In genomic region chr5:120579211-120579897, GRCm38 (mm10) we compare ENCODE assay signal across 8 mouse cellular contexts. TPM values are rescaled to one million over a fixed set of nuclear protein-coding genes. Genes with fewer than 3 reads are reported as not detected.
DNase-seq lines count a peak whose midpoint lies in the region; ATAC-seq and TF ChIP-seq lines count a peak whose summit lies in the region.

No protein-coding gene starts in this region.

- intact Hi-C loops in heart, postnatal 25 days (cut with DNase I) = no loop called here

- no peak for ATAC-seq in forebrain, embryonic 12.5 days (ENCODE audit: low FRiP score)
- ATAC-seq in limb, embryonic 11.5 days (ENCODE audit: insufficient number of reproducible peaks, low FRiP score, low TSS enrichment, low read depth) = no peak; the same call in 1 of the 2 replicates
- peak; percentile 68 for ATAC-seq in neural tube, embryonic 13.5 days (ENCODE audit: low read depth)

- H3K4me2 ChIP-seq in forebrain, embryonic 12.5 days = no peak overlapping the region
- no peak overlapping the region; the same call in 1 of the 2 replicates for H3K4me2 ChIP-seq in limb, embryonic 11.5 days (ENCODE audit: low read depth, severe bottlenecking)
- peak overlapping the region; percentile 15 for H3K4me2 ChIP-seq in neural tube, embryonic 13.5 days

- peaks cover 64% of the 10 kb centered on the region for H3K4me1 ChIP-seq in E14TG2a.4 (replicated peaks; ENCODE audit: low read depth, low read length)
- H3K4me1 ChIP-seq in forebrain, embryonic 12.5 days = peaks cover 30% of the 10 kb centered on the region
- peaks cover 41% of the 10 kb centered on the region for H3K4me1 ChIP-seq in limb, embryonic 11.5 days (ENCODE audit: control insufficient read depth, insufficient read depth, low read length)
- H3K4me1 ChIP-seq in neural tube, embryonic 13.5 days (replicated peaks) = peaks cover 69% of the 10 kb centered on the region

- H3K9me3 ChIP-seq in E14TG2a.4 (ENCODE audit: low read length) = no peaks in the 10 kb centered on the region
- H3K9me3 ChIP-seq in forebrain, embryonic 12.5 days = no peaks in the 10 kb centered on the region
- no peaks in the 10 kb centered on the region for H3K9me3 ChIP-seq in limb, embryonic 11.5 days (ENCODE audit: control insufficient read depth, low read length)
- H3K9me3 ChIP-seq in neural tube, embryonic 13.5 days = no peaks in the 10 kb centered on the region

- TF ChIP-seq CTCF in E14TG2a.4 (conservative IDR thresholded peaks at IDR 0.05; ENCODE audit: low read length) = no peak

- no peak overlapping the region for H3K9ac ChIP-seq in forebrain, embryonic 12.5 days
- H3K9ac ChIP-seq in limb, embryonic 11.5 days (ENCODE audit: low read length) = no peak overlapping the region
- H3K9ac ChIP-seq in neural tube, embryonic 13.5 days = peak overlapping the region; percentile 31

- peaks cover 24% of the 10 kb centered on the region for H3K36me3 ChIP-seq in E14TG2a.4 (ENCODE audit: insufficient read depth, low read length)
- peaks cover 18% of the 10 kb centered on the region for H3K36me3 ChIP-seq in forebrain, embryonic 12.5 days (replicated peaks)
- H3K36me3 ChIP-seq in limb, embryonic 11.5 days (ENCODE audit: control insufficient read depth, insufficient read depth, low read length) = peaks cover 6% of the 10 kb centered on the region
- H3K36me3 ChIP-seq in neural tube, embryonic 13.5 days = peaks cover 25% of the 10 kb centered on the region

- peak overlapping the region; percentile 60 for H3K4me3 ChIP-seq in E14TG2a.4 (replicated peaks; ENCODE audit: low read length)
- no peak overlapping the region for H3K4me3 ChIP-seq in forebrain, embryonic 12.5 days (replicated peaks)
- no peak overlapping the region for H3K4me3 ChIP-seq in limb, embryonic 11.5 days (ENCODE audit: low read depth, low read length)
- H3K4me3 ChIP-seq in neural tube, embryonic 13.5 days = no peak overlapping the region

- DNase-seq in 3134 (ENCODE audit: extremely low read depth, insufficient read length, low spot score) = peak; percentile 82
- DNase-seq in heart, postnatal 25 days (ENCODE audit: low spot score) = peak; percentile 58
- peak; percentile 58 for DNase-seq in limb, embryonic 11.5 days (ENCODE audit: low spot score)
- DNase-seq in layer of hippocampus, adult 18-20 months (ENCODE audit: low spot score in 2 of 2) = no peak
- DNase-seq in right cerebral cortex, postnatal 14 days = no peak

- WGBS in forebrain, embryonic 12.5 days = 82% methylated on average over 26 of the region's 26 CpGs
- WGBS in limb, embryonic 11.5 days = 34% methylated on average over 26 of the region's 26 CpGs
- 31% methylated on average over 26 of the region's 26 CpGs for WGBS in neural tube, embryonic 13.5 days

- H3K27me3 ChIP-seq in E14TG2a.4 (ENCODE audit: insufficient read depth, low read length) = no peaks in the 10 kb centered on the region
- no peaks in the 10 kb centered on the region for H3K27me3 ChIP-seq in forebrain, embryonic 12.5 days
- H3K27me3 ChIP-seq in limb, embryonic 11.5 days (ENCODE audit: control insufficient read depth, insufficient read depth, low read length) = no peaks in the 10 kb centered on the region
- H3K27me3 ChIP-seq in neural tube, embryonic 13.5 days = no peaks in the 10 kb centered on the region

- peak overlapping the region; percentile 53; the same call in 1 of the 2 replicates for H3K27ac ChIP-seq in forebrain, embryonic 12.5 days
- H3K27ac ChIP-seq in limb, embryonic 11.5 days (replicated peaks; ENCODE audit: low read depth, low read length) = peak overlapping the region; percentile 65
- H3K27ac ChIP-seq in neural tube, embryonic 13.5 days (replicated peaks) = peak overlapping the region; percentile 85

RNA-seq across cellular contexts. Expression of gene Tpcn1, which starts 9.1 kb away (rescaled TPM):
- polyA plus RNA-seq in forebrain, embryonic 12.5 days (2016; fragmentation: Nextera tagmentation; extraction: Ambion mirVana) = 11.8 and 15.1 TPM in 2 replicates
- 10 to 100 TPM; 36.0 to 37.9 TPM for total RNA-seq in heart, postnatal 25 days (2021)
- polyA plus RNA-seq in limb, embryonic 11.5 days (2014; fragmentation: Nextera tagmentation; extraction: Ambion mirVana) = 13.9 and 15.2 TPM in 2 replicates
- polyA plus RNA-seq in neural tube, embryonic 13.5 days (2015; fragmentation: Nextera tagmentation; extraction: Ambion mirVana) = 22.4 and 22.5 TPM in 2 replicates
- total RNA-seq in layer of hippocampus, adult 18-20 months (2021) = 10 to 100 TPM; 33.9 to 37.0 TPM

RNA-seq across cellular contexts. Expression of gene Iqcd, which starts 9.5 kb away (rescaled TPM):
- 1.3 and 1.4 TPM in 2 replicates for polyA plus RNA-seq in forebrain, embryonic 12.5 days (2016; fragmentation: Nextera tagmentation; extraction: Ambion mirVana)
- not detected for total RNA-seq in heart, postnatal 25 days (2021)
- polyA plus RNA-seq in limb, embryonic 11.5 days (2014; fragmentation: Nextera tagmentation; extraction: Ambion mirVana) = 0.27 and 0.40 TPM in 2 replicates
- 0.94 and 1.0 TPM in 2 replicates for polyA plus RNA-seq in neural tube, embryonic 13.5 days (2015; fragmentation: Nextera tagmentation; extraction: Ambion mirVana)
- 1 to 10 TPM in 1 of 2 experiments, under 1 TPM in 1; 0.99 to 1.0 TPM for total RNA-seq in layer of hippocampus, adult 18-20 months (2021)

RNA-seq across cellular contexts. Expression of gene Rita1, which starts 33.0 kb away (rescaled TPM):
- polyA plus RNA-seq in forebrain, embryonic 12.5 days (2016; fragmentation: Nextera tagmentation; extraction: Ambion mirVana) = 13.6 and 16.6 TPM in 2 replicates
- total RNA-seq in heart, postnatal 25 days (2021) = 10 to 100 TPM; 15.4 to 18.7 TPM
- polyA plus RNA-seq in limb, embryonic 11.5 days (2014; fragmentation: Nextera tagmentation; extraction: Ambion mirVana) = 11.6 and 13.5 TPM in 2 replicates
- 19.9 and 25.1 TPM in 2 replicates for polyA plus RNA-seq in neural tube, embryonic 13.5 days (2015; fragmentation: Nextera tagmentation; extraction: Ambion mirVana)
- total RNA-seq in layer of hippocampus, adult 18-20 months (2021) = 10 to 100 TPM; 27.5 to 29.5 TPM

RNA-seq across cellular contexts. Expression of gene Ddx54, which starts 33.2 kb away (rescaled TPM):
- 50.7 and 52.6 TPM in 2 replicates for polyA plus RNA-seq in forebrain, embryonic 12.5 days (2016; fragmentation: Nextera tagmentation; extraction: Ambion mirVana)
- 10 to 100 TPM; 20.1 to 21.4 TPM for total RNA-seq in heart, postnatal 25 days (2021)
- 33.1 and 33.5 TPM in 2 replicates for polyA plus RNA-seq in limb, embryonic 11.5 days (2014; fragmentation: Nextera tagmentation; extraction: Ambion mirVana)
- polyA plus RNA-seq in neural tube, embryonic 13.5 days (2015; fragmentation: Nextera tagmentation; extraction: Ambion mirVana) = 44.6 and 45.7 TPM in 2 replicates
- total RNA-seq in layer of hippocampus, adult 18-20 months (2021) = 10 to 100 TPM; 39.3 to 40.5 TPM

RNA-seq across cellular contexts. Expression of gene Cfap73, which starts 54.7 kb away (rescaled TPM):
- 0.28 TPM in 1 of 2 replicates, not detected in the other for polyA plus RNA-seq in forebrain, embryonic 12.5 days (2016; fragmentation: Nextera tagmentation; extraction: Ambion mirVana)
- total RNA-seq in heart, postnatal 25 days (2021) = not detected
- not detected in 2 replicates for polyA plus RNA-seq in limb, embryonic 11.5 days (2014; fragmentation: Nextera tagmentation; extraction: Ambion mirVana)
- polyA plus RNA-seq in neural tube, embryonic 13.5 days (2015; fragmentation: Nextera tagmentation; extraction: Ambion mirVana) = not detected in 2 replicates
- total RNA-seq in layer of hippocampus, adult 18-20 months (2021) = under 1 TPM; 0.61 to 0.82 TPM

Comparison
In these comparisons a context has a peak if more than half of its experiments do, and no peak if none do; other contexts are left out.
1. DNase-seq: peak in 3134 (single experiment), heart, postnatal 25 days (single experiment) and limb, embryonic 11.5 days (single experiment); none in layer of hippocampus, adult 18-20 months (0 of 2) and right cerebral cortex, postnatal 14 days (single experiment).
2. Peak in every context shown above with its lines, with median percentiles within 50 percentile points of each other: H3K27ac ChIP-seq.